Mouse (Mus musculus) left cerebral cortex, adult 6 months (tissue): ENCODE measurements around the gene Aasdhppt. TPM values are rescaled to one million over a fixed set of nuclear protein-coding genes. Genes with fewer than 3 reads are reported as not detected.

Source experiments
- long read RNA-seq, 2 experiments: library from polyadenylated mRNA; unstranded; transcript quantifications; one replicate each; pipeline ENCODE4 v2.0.0; 2019 to 2020
- polyA plus RNA-seq: library from polyadenylated mRNA; unstranded; fragments of <200 nt; fragmentation: Nextera tagmentation; gene quantifications from 2 replicates; pipeline ENCODE4 v1.2.3, GENCODE M21; 2021

Gene Aasdhppt
- polyA plus RNA-seq: 27.0 and 30.9 TPM in 2 replicates
- long read RNA-seq, experiment 1, transcript Aasdhppt-201 (6 exons, 2,843 nt): major isoform, 170 of 264 reads
- long read RNA-seq, experiment 1, transcript Aasdhppt-202 (6 exons, 2,810 nt): minor isoform, 27 of 264 reads
- long read RNA-seq, experiment 1, partial matches to known transcripts: 44 of 264 reads
- long read RNA-seq, experiment 1, other reads (novel, unspliced or antisense): 20 of 264 reads
- long read RNA-seq, experiment 2, transcript Aasdhppt-201 (6 exons, 2,843 nt): major isoform, 45 of 65 reads
- long read RNA-seq, experiment 2, partial matches to known transcripts: 8 of 65 reads
- long read RNA-seq, experiment 2, other reads (novel, unspliced or antisense): 8 of 65 reads

DNA sequence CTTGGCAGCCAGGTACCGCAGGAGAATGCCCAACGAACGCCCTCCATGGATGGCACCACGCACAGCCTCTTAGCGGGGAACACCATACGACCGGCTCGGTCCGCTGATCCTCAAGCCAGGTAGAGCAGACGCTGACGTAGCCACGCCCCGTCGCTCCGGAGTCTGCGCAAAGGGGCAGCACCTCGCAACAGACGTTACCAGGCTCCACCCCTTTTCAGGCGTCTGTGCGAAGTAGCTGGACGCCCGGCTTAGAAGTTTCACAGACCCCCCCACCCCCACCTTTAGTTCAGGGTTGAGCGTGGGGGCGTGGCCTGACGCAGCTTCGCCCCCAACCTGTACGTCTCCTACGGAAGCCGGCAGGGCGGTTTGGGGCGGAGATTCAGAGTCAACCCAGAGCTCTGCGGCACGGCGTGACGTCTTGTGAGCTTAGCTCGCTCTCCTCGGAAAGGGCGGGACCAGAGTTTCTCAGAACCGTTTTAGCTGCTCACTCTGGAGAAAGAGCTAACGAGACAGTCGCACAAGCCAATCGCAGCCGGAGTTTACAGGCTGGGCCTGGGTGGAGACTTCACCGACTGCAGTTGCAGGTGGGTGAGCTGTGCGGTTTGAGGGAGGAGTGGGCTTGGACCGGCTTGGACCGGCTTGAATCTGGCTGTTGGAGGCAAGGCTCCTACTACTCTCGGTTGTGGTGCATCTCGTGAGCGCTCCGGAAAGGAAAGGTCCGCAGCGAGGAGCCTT lies at the start of gene Aasdhppt, which contains the start of gene Kbtbd3:
TSS of gene Aasdhppt (minus strand) at position 121 of the 735 bp plus-strand sequence.
TSS of gene Kbtbd3 (plus strand) at position 483 of the 735 bp plus-strand sequence.

Other genes with a start within 250 kb of the Aasdhppt start
- 9.2 and 9.5 TPM in 2 replicates for gene Kbtbd3, start 362 bp upstream of the Aasdhppt start, polyA plus RNA-seq
- gene Msantd4, start 67.1 kb upstream of the Aasdhppt start, polyA plus RNA-seq: 21.5 and 26.5 TPM in 2 replicates